Mouse (Mus musculus) lung, postnatal 4 days (tissue): Measurements from ENCODE around the gene Kcnc2.

Experiments used
- DNase-seq, 2 experiments: peaks; one replicate each; pipeline ENCODE4 v3.0.0; 2021

The Kcnc2 gene

GRCm38 (mm10) chr10:112397194-112397593 lies 126.3 kb downstream of the Kcnc2 start:
- DNase-seq, result no peak

- no peak for DNase-seq
Measured at GRCm38 (mm10) chr10:112400591-112401404, 129.9 kb downstream of the Kcnc2 start.

GRCm38 (mm10) chr10:112409525-112409924 lies 138.6 kb downstream of the Kcnc2 start:
- DNase-seq, result no peak

- DNase-seq, result peak in 1 of 2 experiments; percentile 4
Measured at GRCm38 (mm10) chr10:112423327-112423726, 152.4 kb downstream of the Kcnc2 start.

GRCm38 (mm10) chr10:112436950-112437349 lies 166.0 kb downstream of the Kcnc2 start:
- no peak for DNase-seq

GRCm38 (mm10) chr10:112444640-112445039 lies 173.7 kb downstream of the Kcnc2 start:
- no peak for DNase-seq

- DNase-seq, result no peak
Measured at GRCm38 (mm10) chr10:112450910-112451309, 180.0 kb downstream of the Kcnc2 start.

- DNase-seq, result no peak
Measured at GRCm38 (mm10) chr10:112468689-112469384, 197.9 kb downstream of the Kcnc2 start.

GRCm38 (mm10) chr10:112474122-112474810 lies 203.3 kb downstream of the Kcnc2 start:
- no peak for DNase-seq

- DNase-seq, result no peak
Measured at GRCm38 (mm10) chr10:112481461-112481860, 210.5 kb downstream of the Kcnc2 start.

GRCm38 (mm10) chr10:112481921-112482607 lies 211.1 kb downstream of the Kcnc2 start:
- no peak for DNase-seq

GRCm38 (mm10) chr10:112484387-112485105 lies 213.6 kb downstream of the Kcnc2 start:
- DNase-seq, result no peak

GRCm38 (mm10) chr10:112485819-112486218 lies 214.9 kb downstream of the Kcnc2 start:
- no peak for DNase-seq

GRCm38 (mm10) chr10:112488751-112489150 lies 217.8 kb downstream of the Kcnc2 start:
- no peak for DNase-seq
